Mouse (Mus musculus) ES-Bruce4 (cell line): ENCODE measurements around the gene Fkbp6.

Source experiments
- EP300 ChIP-seq: IDR thresholded peaks from 2 replicates; pipeline ENCODE4 v1.6.1; 2011; ENCODE audit warnings: low read depth, low read length; ENCODE audit not compliant: insufficient read depth
- POLR2A ChIP-seq: IDR thresholded peaks from one replicate; pipeline ENCODE4 v1.8.1; 2011; ENCODE audit warnings: low read length; ENCODE audit not compliant: insufficient read depth

- TF ChIP-seq EP300: no peak
- no peak for TF ChIP-seq POLR2A
These were observed 80.4 kb downstream of the Fkbp6 start for GRCm38 (mm10) chr5:135269451-135269850.
